Mouse (Mus musculus) CH12.LX (cell line): ENCODE data around the gene Acaa1a. TPM values are rescaled to one million over a fixed set of nuclear protein-coding genes. Genes with fewer than 3 reads are reported as not detected.

Experiments used
- DNase-seq: peaks from one replicate; pipeline ENCODE4 v3.0.0-alpha.2; 2013; ENCODE audit errors: extremely low read depth
- H3K27ac ChIP-seq: 2 replicates; pipeline ENCODE4 v1.5.1; 2012; ENCODE audit warnings: low read depth, mild to moderate bottlenecking, control low read depth, moderate library complexity; ENCODE audit not compliant: insufficient read depth
- H3K27me3 ChIP-seq: replicated peaks from 2 replicates; pipeline ENCODE3; 2012; ENCODE audit warnings: inconsistent platforms
- H3K36me3 ChIP-seq, 2 experiments: replicated peaks in 1 of 2; 2 replicates each; pipeline versions ENCODE3 to v1.6.1; 2012; ENCODE audit warnings: inconsistent platforms in 1 of 2, low read length in 1 of 2, mild to moderate bottlenecking in 1 of 2, mixed read lengths in 1 of 2, moderate library complexity in 1 of 2; ENCODE audit not compliant: control insufficient read depth in 1 of 2, insufficient read depth in 1 of 2
- H3K4me1 ChIP-seq, 2 experiments: 2 replicates each; pipeline ENCODE4 v1.6.1; 2012; ENCODE audit warnings: inconsistent platforms in 1 of 2, moderate library complexity in 1 of 2; ENCODE audit not compliant: insufficient read depth in 2 of 2, control insufficient read depth in 1 of 2
- H3K4me2 ChIP-seq: 2 replicates; pipeline ENCODE4 v1.6.1; 2012; ENCODE audit warnings: low read depth, mild to moderate bottlenecking, control low read depth; ENCODE audit not compliant: poor library complexity, insufficient read depth, severe bottlenecking
- H3K4me3 ChIP-seq, 3 experiments: fragments of 150-350 bp in 1 of 3; sonication (generic) in 1 of 3; replicated peaks in 1 of 3; 2 replicates each; pipeline versions ENCODE3 to v1.5.1; 2011 to 2012; ENCODE audit warnings: low read depth in 2 of 3, low read length in 2 of 3, mild to moderate bottlenecking in 2 of 3, moderate library complexity in 2 of 3, control low read depth in 1 of 3, improper control_type of control experiment in 1 of 3, inconsistent platforms in 1 of 3, mixed read lengths in 1 of 3; ENCODE audit not compliant: poor library complexity in 1 of 3
- H3K79me2 ChIP-seq: replicated peaks from 2 replicates; pipeline ENCODE4 v1.6.1; 2012; ENCODE audit warnings: mild to moderate bottlenecking, moderate library complexity; ENCODE audit not compliant: control insufficient read depth, poor library complexity, insufficient read depth, severe bottlenecking; ENCODE audit errors: extremely low read depth
- H3K9ac ChIP-seq: 2 replicates; pipeline ENCODE4 v1.6.1; 2012; ENCODE audit warnings: low read depth, mild to moderate bottlenecking, control low read depth, moderate library complexity; ENCODE audit not compliant: insufficient read depth
- H3K9me3 ChIP-seq: replicated peaks from 2 replicates; pipeline ENCODE3; 2012; ENCODE audit warnings: low read length, inconsistent platforms, mixed read lengths
- CHD1 ChIP-seq: IDR thresholded peaks from 2 replicates; pipeline ENCODE4 v1.6.1; 2012; ENCODE audit warnings: low read depth, low read length, improper control_type of control experiment, inconsistent platforms
- CHD2 ChIP-seq: IDR thresholded peaks from 2 replicates; pipeline ENCODE4 v1.6.1; 2011; ENCODE audit warnings: low read length, improper control_type of control experiment
- CTCF ChIP-seq, 2 experiments: IDR thresholded peaks in 1 of 2; conservative IDR thresholded peaks in 1 of 2; 2 replicates each; pipeline ENCODE4 v1.5.1; 2011 to 2012; ENCODE audit warnings: low read depth in 2 of 2, low read length in 2 of 2, improper control_type of control experiment in 1 of 2, inconsistent platforms in 1 of 2, mild to moderate bottlenecking in 1 of 2, moderate library complexity in 1 of 2
- ELF1 ChIP-seq: IDR thresholded peaks from 2 replicates; pipeline ENCODE4 v1.6.1; 2014; ENCODE audit warnings: low read depth, mild to moderate bottlenecking, inconsistent platforms, low read length, improper control_type of control experiment
- EP300 ChIP-seq: IDR thresholded peaks from 2 replicates; pipeline ENCODE4 v1.6.1; 2011; ENCODE audit warnings: low read length, improper control_type of control experiment
- ETS1 ChIP-seq: conservative IDR thresholded peaks from 2 replicates; pipeline ENCODE4 v1.6.1; 2012; ENCODE audit warnings: low read depth, mild to moderate bottlenecking, inconsistent platforms, low read length, improper control_type of control experiment, moderate library complexity
- HCFC1 ChIP-seq: IDR thresholded peaks from 2 replicates; pipeline ENCODE4 v1.6.1; 2012; ENCODE audit warnings: low read depth, mild to moderate bottlenecking, inconsistent platforms, low read length, improper control_type of control experiment
- JUND ChIP-seq: conservative IDR thresholded peaks from 2 replicates; pipeline ENCODE4 v1.6.1; 2011; ENCODE audit warnings: low read depth, low read length, improper control_type of control experiment
- KAT2A ChIP-seq: IDR thresholded peaks from 2 replicates; pipeline ENCODE4 v1.6.1; 2012; ENCODE audit warnings: low read length, improper control_type of control experiment, inconsistent platforms; ENCODE audit not compliant: insufficient replicate concordance
- MAX ChIP-seq: IDR thresholded peaks from 2 replicates; pipeline ENCODE4 v1.6.1; 2011; ENCODE audit warnings: low read length, improper control_type of control experiment
- MAZ ChIP-seq: IDR thresholded peaks from 2 replicates; pipeline ENCODE4 v1.6.1; 2012; ENCODE audit warnings: low read depth, mild to moderate bottlenecking, inconsistent platforms, low read length, improper control_type of control experiment, moderate library complexity
- NELFE ChIP-seq: IDR thresholded peaks from 2 replicates; pipeline ENCODE4 v1.6.1; 2011; ENCODE audit warnings: low read depth, low read length, improper control_type of control experiment
- NRF1 ChIP-seq: IDR thresholded peaks from 2 replicates; pipeline ENCODE4 v1.6.1; 2014; ENCODE audit warnings: low read depth, mild to moderate bottlenecking, inconsistent platforms, low read length, improper control_type of control experiment, moderate library complexity
- POLR2AphosphoS2 ChIP-seq: IDR thresholded peaks from 2 replicates; pipeline ENCODE4 v1.6.1; 2011; ENCODE audit warnings: low read depth, low read length, improper control_type of control experiment
- RAD21 ChIP-seq: IDR thresholded peaks from 2 replicates; pipeline ENCODE4 v1.6.1; 2011; ENCODE audit warnings: low read depth, mild to moderate bottlenecking, low read length, improper control_type of control experiment, moderate library complexity
- SIN3A ChIP-seq: IDR thresholded peaks from 2 replicates; pipeline ENCODE4 v1.6.1; 2012; ENCODE audit warnings: low read length, improper control_type of control experiment, inconsistent platforms
- TBP ChIP-seq: conservative IDR thresholded peaks from 2 replicates; pipeline ENCODE4 v1.6.1; 2011; ENCODE audit warnings: low read depth, low read length, improper control_type of control experiment
- TCF12 ChIP-seq: IDR thresholded peaks from 2 replicates; pipeline ENCODE4 v1.6.1; 2014; ENCODE audit warnings: low read depth, mild to moderate bottlenecking, inconsistent platforms, low read length, improper control_type of control experiment
- USF1 ChIP-seq: IDR thresholded peaks from 2 replicates; pipeline ENCODE4 v1.6.1; 2014; ENCODE audit warnings: low read depth, mild to moderate bottlenecking, inconsistent platforms, low read length, improper control_type of control experiment
- ZC3H11A ChIP-seq: IDR thresholded peaks from 2 replicates; pipeline ENCODE4 v1.6.1; 2012; ENCODE audit warnings: low read depth, mild to moderate bottlenecking, inconsistent platforms, low read length, improper control_type of control experiment
- ZKSCAN1 ChIP-seq: IDR thresholded peaks from 2 replicates; pipeline ENCODE4 v1.6.1; 2012; ENCODE audit warnings: low read depth, inconsistent platforms, low read length, improper control_type of control experiment, borderline replicate concordance
- ZMIZ1 ChIP-seq: IDR thresholded peaks from 2 replicates; pipeline ENCODE4 v1.6.1; 2012; ENCODE audit warnings: low read depth, mild to moderate bottlenecking, inconsistent platforms, low read length, improper control_type of control experiment
- ZNF384 ChIP-seq: IDR thresholded peaks from 2 replicates; pipeline ENCODE4 v1.6.1; 2012; ENCODE audit warnings: low read depth, low read length, improper control_type of control experiment, inconsistent platforms
- dilution Hi-C: fragments of 300-500 bp; cut with MboI; formaldehyde crosslinking; loops from 2 replicates; pipeline ENCODE4 v1.14.3; 2020; ENCODE audit warnings: low sequenced_read_pairs; ENCODE audit not compliant: extremely low pct_unique_long_range_greater_than_20kb, extremely low pct_ligation_motif_present
- in situ Hi-C: fragments of 300-500 bp; cut with MboI; formaldehyde crosslinking; loops from 3 replicates; pipeline ENCODE4 v1.14.3; 2019; ENCODE audit warnings: low sequenced_read_pairs, low pct_ligation_motif_present, low pct_unique_long_range_greater_than_20kb, mixed read lengths
- polyA plus RNA-seq: library from polyadenylated mRNA; unstranded; fragments of >175 nt; gene quantifications from 2 replicates; pipeline ENCODE4 v1.2.1, GENCODE M21; 2012; ENCODE audit warnings: low read depth; ENCODE audit not compliant: insufficient read length
- total RNA-seq, 2 experiments: library from RNA; depleted of rRNA; stranded (reverse); fragments of 300-350 nt in 1 of 2; fragments of >200 nt in 1 of 2; gene quantifications; 2 replicates each; pipeline ENCODE4 v1.2.3; 2012 to 2014

Gene Acaa1a
- total and polyA plus RNA-seq, 3 experiments, result 22.4 to 57.8 (median 24.4) TPM

- no peak for TF ChIP-seq RAD21
- TF ChIP-seq ZC3H11A, result no peak
- no peak for TF ChIP-seq ZKSCAN1
- TF ChIP-seq HCFC1, result peak; percentile 90
- TF ChIP-seq ELF1, result peak; percentile 80
- peak; percentile 13; the same call in 1 of the 2 replicates for TF ChIP-seq JUND
Observed at GRCm38 (mm10) chr9:119322289-119323259, 16.9 kb upstream of the Acaa1a start, which contains the start of gene Oxsr1 (continued).

DNA sequence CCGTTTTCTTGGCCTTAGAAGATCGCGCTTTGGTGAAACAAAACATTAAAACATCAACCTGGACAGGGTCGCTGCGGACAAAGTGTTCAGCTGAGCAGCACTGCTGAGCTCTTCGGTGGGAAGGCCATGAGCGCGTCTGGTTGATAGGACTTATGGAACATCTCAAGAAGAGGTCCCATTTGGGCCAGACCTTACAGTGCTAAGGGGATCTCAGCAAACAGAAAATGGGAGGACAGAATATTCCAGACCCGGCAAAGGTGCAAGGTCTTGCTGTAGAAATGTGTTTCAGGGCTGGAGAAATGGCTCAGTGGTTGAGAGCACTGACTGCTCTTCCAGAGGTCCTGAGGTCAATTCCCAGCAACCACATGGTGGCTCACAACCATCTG is 16.2 kb upstream of the Acaa1a start:
- dilution Hi-C loops (no loop called here), in situ Hi-C loops (no loop called here)
- TF ChIP-seq MAX, result 0 out of 2 replicates have a peak, but pooled peaks have one; percentile 5
- TF ChIP-seq ETS1, result no peak
- TF ChIP-seq TCF12, result no peak
- no peak for TF ChIP-seq NELFE
- no peak for TF ChIP-seq HCFC1
- TF ChIP-seq CHD1, result peak; percentile 16; the same call in 1 of the 2 replicates
- TF ChIP-seq TBP, result no peak
- TF ChIP-seq ZNF384, result no peak
- TF ChIP-seq SIN3A, result no peak
- no peak for TF ChIP-seq ZMIZ1
- TF ChIP-seq USF1, result no peak
- no peak for TF ChIP-seq NRF1
- 0 out of 2 replicates have a peak, but pooled peaks have one; percentile 9 for TF ChIP-seq MAZ
- TF ChIP-seq KAT2A, result no peak
- TF ChIP-seq ELF1, result no peak
- TF ChIP-seq CTCF (conservative IDR thresholded peaks at IDR 0.05 in 1 of 2, IDR thresholded peaks at IDR 0.05 in 1 of 2; ENCODE audit: low read depth in 2 of 2, low read length in 2 of 2), result no peak
- TF ChIP-seq ZC3H11A, result no peak
- no peak for TF ChIP-seq POLR2AphosphoS2
- no peak for TF ChIP-seq CHD2
- TF ChIP-seq EP300, result peak; percentile 3; the same call in 1 of the 2 replicates
- Histone ChIP-seq H3K79me2 (peaks cover 9% of the 10 kb centered on the region; the same call in 1 of the 2 replicates), H3K9ac (peak overlapping the region; percentile 84), H3K9me3 (no peaks in the 10 kb centered on the region), H3K27me3 (no peaks in the 10 kb centered on the region), H3K36me3 (peaks cover 1 to 11% of the 10 kb centered on the region in 2 experiments), H3K27ac (peak overlapping the region; percentile 83), H3K4me1 (peaks cover 2 to 23% of the 10 kb centered on the region in 2 experiments; a peak in 2 of 4 replicates), H3K4me2 (peak overlapping the region; percentile 88), H3K4me3 (peak overlapping the region; percentile 50 to 81 (median 75))
- no peak for DNase-seq
